Mouse (Mus musculus) E14TG2a.4 (cell line): ENCODE results near the gene Adcy4.

Source experiments
- CTCF ChIP-seq: conservative IDR thresholded peaks from 2 replicates; pipeline ENCODE4 v1.5.1; 2014; ENCODE audit warnings: low read length
- NANOG ChIP-seq: IDR thresholded peaks from 2 replicates; pipeline ENCODE4 v1.6.1; 2014; ENCODE audit warnings: borderline replicate concordance, low read length, mixed read lengths
- POU5F1 ChIP-seq: IDR thresholded peaks from 2 replicates; pipeline ENCODE4 v1.6.1; 2014; ENCODE audit warnings: low read length, borderline replicate concordance

DNA sequence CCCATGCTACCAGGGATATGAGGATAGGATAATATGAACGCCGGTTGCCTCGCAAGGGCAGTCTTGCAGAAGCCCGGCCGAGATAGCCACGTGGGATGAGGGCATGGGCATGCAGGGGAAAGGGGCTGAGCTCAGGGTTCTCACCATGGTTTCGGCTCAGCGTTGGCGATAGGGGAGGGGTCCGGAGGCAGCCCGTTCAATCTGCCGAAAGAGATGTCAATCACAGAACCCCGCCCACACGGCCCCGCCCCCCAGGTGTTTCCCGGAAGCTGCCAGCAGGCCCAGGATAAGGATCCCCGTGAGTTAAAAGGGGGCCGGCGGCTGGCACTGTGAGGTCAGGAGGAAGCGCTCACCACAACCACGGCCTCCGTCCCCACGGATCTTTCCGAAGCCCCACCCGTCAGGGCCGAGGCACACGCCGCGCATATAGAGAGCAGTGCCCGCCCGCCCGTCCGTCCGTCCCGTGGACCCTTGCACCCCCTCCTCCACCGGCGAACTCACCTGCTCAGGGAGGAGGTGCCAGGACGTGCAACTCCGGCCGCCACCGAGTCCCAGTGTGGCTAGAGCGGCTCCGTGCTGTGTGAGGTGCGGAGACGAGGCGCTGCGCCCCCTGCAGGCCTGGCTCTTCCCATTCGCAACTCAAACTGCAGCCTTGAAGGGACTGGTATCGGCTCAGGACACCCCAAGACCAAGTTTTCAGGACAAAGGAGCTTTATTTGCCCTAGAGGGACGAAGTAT is 62.0 kb downstream of the Adcy4 start, which contains the start of gene Rabggta:
- TF ChIP-seq CTCF (peak; percentile 69), POU5F1 (no peak), NANOG (no peak)
